ENCODE assay signal across 24 mouse cellular contexts in genomic region chr10:92611060-92611459, GRCm38 (mm10).
"Had no signal": no experiment of that assay in that cellular context is flagged by ENCODE, and none has a peak within 500 bp of the region (broad histone marks: within the 10 kb centered on the region; RNA-seq: fewer than 3 reads in every experiment).

No protein-coding gene starts in this region.

- H3K36me3 ChIP-seq: heart, embryonic 13.5 days; heart, embryonic 15.5 days; hindbrain, embryonic 13.5 days; kidney, embryonic 15.5 days; limb, embryonic 13.5 days; limb, embryonic 15.5 days had no signal

- DNase-seq: gastrocnemius, adult 2 months; gastrocnemius, postnatal 10 days; gastrocnemius, postnatal 25 days; heart, adult 2 months; heart, postnatal 14 days; heart, postnatal 36 days; kidney, adult 11 months; kidney, adult 2 months; kidney, adult 9 months; kidney, postnatal 14 days; kidney, postnatal 36 days; layer of hippocampus, adult 9-11 months; layer of hippocampus, postnatal 36 days; left cerebral cortex, postnatal 4 days had no signal

- H3K4me2 ChIP-seq: heart, embryonic 11.5 days; heart, embryonic 13.5 days; heart, embryonic 15.5 days; hindbrain, embryonic 13.5 days; kidney, embryonic 15.5 days; limb, embryonic 13.5 days; limb, embryonic 15.5 days had no signal

- H3K9ac ChIP-seq: heart, embryonic 13.5 days; heart, embryonic 15.5 days; hindbrain, embryonic 13.5 days; kidney, embryonic 15.5 days; limb, embryonic 13.5 days; limb, embryonic 15.5 days had no signal

- H3K4me1 ChIP-seq: heart, embryonic 13.5 days; heart, embryonic 15.5 days; kidney, embryonic 15.5 days; limb, embryonic 15.5 days had no signal

- H3K27ac ChIP-seq: gastrocnemius, adult 2 months; heart, adult 2 months; heart, embryonic 13.5 days; heart, embryonic 15.5 days; hindbrain, embryonic 13.5 days; hindbrain, postnatal 0 days; kidney, embryonic 15.5 days; kidney, postnatal 0 days; limb, embryonic 13.5 days; limb, embryonic 15.5 days had no signal

- ATAC-seq: hindbrain, postnatal 0 days; intestine, embryonic 16.5 days had no signal

- H3K9me3 ChIP-seq: heart, embryonic 13.5 days; heart, embryonic 15.5 days; hindbrain, embryonic 13.5 days; kidney, embryonic 15.5 days; limb, embryonic 13.5 days; limb, embryonic 15.5 days had no signal

- H3K27me3 ChIP-seq: heart, embryonic 13.5 days; heart, embryonic 15.5 days; hindbrain, embryonic 13.5 days; kidney, embryonic 15.5 days; limb, embryonic 15.5 days had no signal

- H3K4me3 ChIP-seq: gastrocnemius, adult 2 months; heart, adult 2 months; heart, embryonic 13.5 days; heart, embryonic 15.5 days; hindbrain, embryonic 13.5 days; kidney, embryonic 15.5 days; limb, embryonic 13.5 days; limb, embryonic 15.5 days had no signal
